Mouse (Mus musculus): ENCODE measurements around the gene Ubac2. TPM values are rescaled to one million over a fixed set of nuclear protein-coding genes. Genes with fewer than 3 reads are reported as not detected.

Gene Ubac2
- total RNA-seq, 2 experiments from 2014 or later = 46.1 to 48.3 TPM

DNA sequence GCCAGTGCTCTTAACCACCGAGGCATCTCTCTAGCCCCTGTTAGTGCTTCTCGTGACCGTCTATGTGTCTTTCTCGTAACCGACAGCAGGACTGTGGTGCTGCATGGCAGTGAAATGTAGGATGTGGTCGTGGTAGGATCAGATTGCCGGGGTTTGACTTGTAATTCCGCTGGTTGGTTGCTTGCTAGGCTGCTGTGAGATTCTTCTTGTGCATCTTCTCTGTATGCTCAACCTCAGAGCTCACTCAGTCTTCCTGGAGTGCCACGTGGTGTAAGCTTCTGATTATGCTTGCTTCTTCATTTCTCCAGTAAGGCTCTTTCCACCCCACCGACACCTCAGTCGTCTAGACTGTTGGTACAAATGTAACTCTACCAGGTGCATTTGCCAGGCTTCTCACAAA, 20.1 kb downstream of the Ubac2 start:
- no peak overlapping the region for H3K27ac ChIP-seq
- DNase-seq (ENCODE audit: low spot score in 2 of 2) = no peak
- H3K4me3 ChIP-seq = no peak overlapping the region
- TF ChIP-seq CTCF (conservative IDR thresholded peaks at IDR 0.05) = no peak

DNA sequence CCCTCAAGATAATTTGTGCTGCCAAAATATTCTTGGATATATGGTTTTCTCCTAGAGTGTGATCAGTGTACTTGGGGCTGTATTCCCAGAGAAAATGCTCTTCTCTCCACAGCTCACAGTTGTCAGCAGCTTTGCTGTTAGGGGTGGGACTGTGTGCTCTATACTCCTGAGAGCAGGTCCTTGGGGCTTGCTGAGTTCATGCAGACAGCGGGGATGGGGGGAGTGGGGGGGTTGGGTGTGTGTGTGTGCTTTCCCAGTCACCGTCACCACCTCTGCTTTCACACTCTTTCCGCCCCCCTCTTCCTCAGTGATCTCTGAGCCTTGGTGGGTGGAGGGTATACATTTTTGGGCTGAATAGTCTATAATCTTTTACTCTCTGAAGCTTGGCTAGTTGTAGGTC, 20.7 kb downstream of the Ubac2 start:
- no peak for DNase-seq (ENCODE audit: low spot score in 2 of 2)
- TF ChIP-seq CTCF (conservative IDR thresholded peaks at IDR 0.05) = no peak
- Histone ChIP-seq H3K4me3 (no peak overlapping the region), H3K27ac (no peak overlapping the region)

DNA sequence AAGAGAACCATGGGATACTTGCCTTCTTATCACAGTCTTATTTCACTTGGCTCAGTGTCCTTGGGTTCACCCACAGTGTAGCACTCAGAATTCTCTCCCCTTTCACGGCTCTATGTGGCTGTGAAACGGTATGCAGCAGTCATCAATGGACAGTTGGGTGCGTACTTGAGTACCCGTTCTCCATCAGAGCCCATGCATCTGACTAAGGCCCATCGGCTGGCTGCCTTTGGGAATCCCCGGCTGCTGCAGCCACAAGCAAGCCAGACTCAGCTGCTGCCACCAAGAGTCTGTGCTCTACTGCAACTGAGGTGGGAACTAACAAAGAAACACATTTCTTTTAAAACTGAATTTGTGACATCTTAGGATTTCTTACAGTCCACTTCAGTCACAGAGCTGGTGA, 23.1 kb downstream of the Ubac2 start:
- no peak for TF ChIP-seq CTCF (conservative IDR thresholded peaks at IDR 0.05)
- no peak for DNase-seq (ENCODE audit: low spot score in 2 of 2)
- Histone ChIP-seq H3K27ac (no peak overlapping the region), H3K4me3 (no peak overlapping the region)

DNA sequence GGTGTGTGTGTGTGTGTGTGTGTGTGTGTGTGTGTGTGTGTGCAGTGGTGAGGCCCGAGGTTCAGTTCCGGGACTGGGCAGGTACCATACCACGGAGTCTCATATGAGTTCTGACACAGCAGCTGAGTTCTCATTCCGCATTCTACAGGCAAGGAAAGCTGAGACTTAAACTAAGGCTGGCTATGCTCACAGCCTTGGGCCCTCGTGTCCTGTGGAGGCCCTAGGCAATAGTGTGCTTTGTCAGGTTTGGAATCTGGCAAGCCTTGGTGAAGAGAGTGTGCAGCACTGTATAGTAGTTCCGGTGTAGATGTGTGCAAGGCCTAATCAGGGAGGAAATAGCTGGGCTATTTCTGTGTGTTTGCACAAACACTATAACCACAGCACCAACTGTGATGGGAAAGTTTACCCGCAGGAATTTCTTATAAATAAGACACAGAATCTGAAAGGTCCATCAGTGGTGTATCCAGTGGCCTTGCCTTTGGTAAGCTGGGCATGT, 25.0 kb downstream of the Ubac2 start:
- no peak for DNase-seq (ENCODE audit: low spot score in 2 of 2)
- no peak overlapping the region for H3K27ac ChIP-seq
- no peak overlapping the region for H3K4me3 ChIP-seq
- no peak for TF ChIP-seq CTCF (conservative IDR thresholded peaks at IDR 0.05)

DNA sequence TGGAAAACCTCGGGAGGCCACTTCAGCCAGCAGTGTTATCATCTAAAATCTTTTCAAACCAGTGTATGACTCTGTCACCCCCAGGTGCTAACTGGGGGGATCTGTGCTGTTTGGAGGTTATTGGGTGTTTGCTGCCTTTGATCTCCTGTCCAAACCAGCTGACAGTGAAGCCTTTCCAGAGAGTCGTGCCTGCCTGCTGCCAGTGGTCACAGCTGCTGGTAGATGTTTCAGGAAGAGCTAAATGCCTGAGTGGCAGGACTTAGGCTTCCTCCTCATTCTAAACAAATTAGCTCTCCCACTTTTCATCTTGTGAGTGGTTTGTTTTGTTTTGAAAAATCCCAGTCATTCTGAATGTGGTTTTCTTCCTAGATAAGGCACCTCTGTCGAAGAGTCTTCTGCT, 26.3 kb downstream of the Ubac2 start:
- no peak overlapping the region for H3K4me3 ChIP-seq
- no peak for TF ChIP-seq CTCF (conservative IDR thresholded peaks at IDR 0.05)
- no peak overlapping the region for H3K27ac ChIP-seq
- no peak for DNase-seq (ENCODE audit: low spot score in 2 of 2)

DNA sequence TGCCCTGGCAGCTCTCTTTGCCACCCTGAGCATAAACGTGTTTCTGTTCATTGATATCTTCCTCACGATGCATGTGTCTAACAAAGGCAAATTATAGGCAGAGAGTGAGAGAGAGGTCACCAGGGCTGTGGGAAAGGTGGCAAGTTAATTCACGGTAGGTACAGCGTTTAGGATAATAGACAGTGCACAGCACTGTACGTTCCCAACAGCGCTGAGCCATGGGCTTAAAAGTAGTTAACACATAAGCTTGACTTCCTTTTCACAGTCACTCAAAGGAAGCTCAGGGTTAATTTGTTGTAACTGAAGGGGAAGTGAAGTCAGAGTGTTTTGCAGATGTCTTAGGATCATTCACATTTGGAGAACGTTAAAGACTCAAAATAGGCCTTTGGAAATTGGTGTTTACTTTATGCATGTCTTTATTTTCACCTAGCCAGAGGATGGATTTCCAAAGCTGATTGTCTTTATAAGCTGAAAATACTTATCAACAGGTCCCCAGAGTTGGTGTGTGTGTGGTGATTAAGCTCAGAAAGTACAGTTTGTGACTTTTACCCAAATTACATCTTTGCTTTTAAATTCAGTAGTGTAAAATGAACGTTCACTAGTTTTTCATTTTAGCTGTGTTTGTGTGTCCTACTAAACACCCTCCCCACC, 28.0 kb downstream of the Ubac2 start:
- no peak for DNase-seq (ENCODE audit: low spot score in 2 of 2)
- no peak for TF ChIP-seq CTCF (conservative IDR thresholded peaks at IDR 0.05)
- no peak overlapping the region for H3K27ac ChIP-seq
- no peak overlapping the region for H3K4me3 ChIP-seq

DNA sequence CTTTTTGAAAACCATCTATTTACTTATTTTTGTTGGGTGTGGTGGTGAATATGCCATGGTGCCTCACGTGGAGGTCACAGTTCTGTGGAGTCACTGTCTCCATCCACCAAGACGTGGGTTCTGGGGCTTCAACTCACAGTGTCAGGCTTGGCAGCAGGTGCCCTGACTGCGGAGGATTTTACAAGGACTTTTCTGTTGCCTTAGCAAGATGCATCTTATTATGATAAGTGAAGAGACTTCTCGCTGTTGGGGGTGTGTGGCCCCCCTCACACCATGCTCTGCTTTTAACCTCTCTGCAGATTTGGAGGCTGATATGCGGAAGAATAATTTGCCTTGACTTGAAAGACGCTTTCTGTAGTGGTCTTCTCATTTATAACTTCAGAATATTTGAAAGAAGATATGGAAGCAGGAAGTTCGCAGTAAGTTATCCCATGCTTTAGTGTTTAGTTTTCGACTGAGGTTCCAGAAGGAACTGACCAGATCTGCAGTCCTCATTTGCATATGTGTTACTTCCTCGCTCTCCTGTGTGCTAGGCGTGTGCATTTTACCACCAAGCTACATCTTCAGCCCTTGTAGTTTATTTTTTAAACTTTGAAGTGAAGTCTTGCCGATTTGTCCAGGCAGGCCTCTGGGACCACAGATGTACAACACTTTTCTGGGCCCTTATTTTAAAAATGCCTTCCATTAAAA, 28.7 kb downstream of the Ubac2 start:
- TF ChIP-seq CTCF (conservative IDR thresholded peaks at IDR 0.05) = no peak
- DNase-seq (ENCODE audit: low spot score in 2 of 2) = no peak
- no peak overlapping the region for H3K27ac ChIP-seq
- H3K4me3 ChIP-seq = no peak overlapping the region

DNA sequence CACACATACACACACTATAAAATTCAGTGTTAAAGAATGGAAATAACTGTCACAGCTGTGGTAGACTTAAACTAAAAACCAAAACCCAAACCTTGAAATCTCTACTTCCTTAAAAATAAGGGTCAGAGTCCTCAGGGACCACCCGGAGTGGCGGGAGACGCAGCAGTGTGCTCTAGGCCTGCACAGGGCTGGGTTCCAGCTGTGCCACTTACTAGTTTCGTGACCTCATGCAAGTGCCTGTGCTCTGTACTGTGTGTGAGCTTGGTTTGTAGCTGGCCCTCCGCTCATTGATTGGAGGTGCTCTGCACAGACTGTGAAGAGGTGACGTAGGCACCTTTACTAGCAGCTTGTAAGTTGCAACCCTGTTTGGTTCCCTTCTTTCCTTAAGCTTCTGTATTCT, 31.4 kb downstream of the Ubac2 start:
- no peak for DNase-seq (ENCODE audit: low spot score in 2 of 2)
- Histone ChIP-seq H3K27ac (no peak overlapping the region), H3K4me3 (no peak overlapping the region)
- no peak for TF ChIP-seq CTCF (conservative IDR thresholded peaks at IDR 0.05)

DNA sequence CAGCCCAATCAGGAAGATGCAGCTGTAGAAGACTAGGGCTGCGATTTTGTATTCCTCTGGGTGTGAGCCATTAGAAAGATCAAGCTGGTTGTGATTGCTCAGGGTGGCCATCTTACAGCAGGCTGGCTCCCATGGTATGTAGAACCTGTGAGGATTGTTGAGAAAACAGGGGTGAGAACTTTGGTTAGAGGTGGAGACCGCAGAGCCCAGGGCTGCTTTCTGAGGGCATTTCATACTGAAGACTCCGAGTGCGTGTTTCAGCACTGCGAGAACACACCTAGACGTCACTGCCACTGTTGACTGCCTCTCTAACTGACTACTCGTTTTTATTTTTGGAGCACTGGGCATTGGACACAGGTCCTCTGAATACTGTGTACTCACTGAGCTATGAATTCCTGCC, 34.1 kb downstream of the Ubac2 start:
- no peak for TF ChIP-seq CTCF (conservative IDR thresholded peaks at IDR 0.05)
- no peak overlapping the region for H3K4me3 ChIP-seq
- DNase-seq (ENCODE audit: low spot score in 2 of 2) = no peak
- H3K27ac ChIP-seq = no peak overlapping the region

DNA sequence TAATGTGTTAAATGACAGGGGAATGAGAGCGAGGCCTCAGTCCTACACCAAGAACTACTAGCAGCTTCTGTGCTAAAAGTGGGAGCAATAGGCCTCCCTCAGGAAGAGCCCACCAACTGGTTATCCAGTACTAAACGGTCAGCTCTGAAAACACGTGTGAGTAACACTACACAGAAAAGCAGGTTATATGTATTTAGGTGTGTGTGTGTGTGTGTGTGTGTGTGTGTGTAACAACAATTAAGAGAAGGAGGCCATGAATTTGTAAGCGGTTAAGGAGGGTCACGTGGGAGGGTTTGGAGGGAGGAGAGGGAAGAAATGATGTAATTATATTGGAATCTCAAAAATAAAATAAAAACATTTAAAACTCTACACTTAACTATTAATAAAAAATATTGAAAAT, 36.7 kb downstream of the Ubac2 start:
- TF ChIP-seq CTCF (conservative IDR thresholded peaks at IDR 0.05) = no peak
- H3K4me3 ChIP-seq = no peak overlapping the region
- no peak overlapping the region for H3K27ac ChIP-seq
- DNase-seq (ENCODE audit: low spot score in 2 of 2) = no peak

DNA sequence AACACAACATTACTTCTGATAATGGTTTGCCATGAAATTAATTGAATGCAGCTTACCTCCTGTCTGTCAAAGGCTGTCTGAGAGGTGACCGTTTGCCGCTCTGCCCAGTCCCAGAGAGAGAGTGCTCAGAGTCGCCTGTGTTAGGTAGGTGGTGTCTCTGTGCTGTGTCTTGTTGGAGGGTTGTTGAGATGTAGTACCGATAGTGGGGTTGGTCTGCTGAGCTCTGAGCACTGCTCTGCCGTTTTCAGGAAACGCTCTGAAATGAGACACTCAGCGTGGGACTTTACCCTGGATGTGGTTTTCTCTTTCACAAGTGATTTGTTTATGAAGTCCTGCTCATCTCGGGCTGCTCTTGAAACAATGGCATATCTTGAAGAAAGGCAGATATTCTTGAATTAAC, 37.2 kb downstream of the Ubac2 start, which contains the start of gene Gpr18:
Gpr18 (minus strand) TSS at position 161 of the 400 bp plus-strand sequence.
- no peak for TF ChIP-seq CTCF (conservative IDR thresholded peaks at IDR 0.05)
- no peak for DNase-seq (ENCODE audit: low spot score in 2 of 2)
- Histone ChIP-seq H3K4me3 (no peak within 1 kb of the TSS), H3K27ac (no peak within 1 kb of the TSS)

DNA sequence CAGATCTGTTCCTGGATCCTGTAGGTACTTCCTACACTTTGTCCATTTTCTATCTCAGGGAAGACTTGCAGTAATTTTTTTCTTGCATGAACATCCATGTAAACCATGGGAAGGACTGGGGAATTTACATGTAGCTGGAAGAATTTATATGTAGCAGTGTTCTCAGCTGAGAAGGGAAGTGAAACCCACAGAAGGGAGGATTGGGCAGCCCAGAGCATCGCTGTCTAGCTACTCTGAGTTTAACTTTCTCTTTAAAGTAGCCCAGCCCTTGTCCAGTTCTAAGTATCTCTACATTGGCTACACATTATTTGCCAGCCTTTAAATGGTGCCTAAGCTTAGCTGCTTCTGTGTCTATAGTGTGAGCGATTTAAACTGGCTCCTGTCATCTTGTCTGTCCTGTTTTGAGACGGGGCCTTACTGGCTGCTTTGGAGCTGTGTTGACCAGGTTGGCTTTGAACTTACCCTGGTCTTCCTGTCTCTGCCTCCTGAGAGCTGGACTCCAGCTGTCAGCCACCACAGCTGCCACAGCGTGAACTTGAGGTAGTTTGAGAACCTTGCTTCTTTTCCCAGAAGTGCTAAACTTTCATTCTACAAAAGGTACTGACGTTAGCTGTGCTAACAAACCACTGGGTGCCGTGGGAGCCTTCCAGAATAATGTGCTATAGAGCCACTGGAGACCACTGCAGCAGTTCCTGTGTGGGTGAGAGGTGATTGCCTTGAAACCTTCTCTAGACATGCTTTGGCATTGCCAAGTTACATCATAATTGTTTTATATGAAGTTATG, 38.1 kb downstream of the Ubac2 start:
- no peak for DNase-seq (ENCODE audit: low spot score in 2 of 2)
- Histone ChIP-seq H3K27ac (no peak overlapping the region), H3K4me3 (no peak overlapping the region)
- TF ChIP-seq CTCF (conservative IDR thresholded peaks at IDR 0.05) = no peak

DNA sequence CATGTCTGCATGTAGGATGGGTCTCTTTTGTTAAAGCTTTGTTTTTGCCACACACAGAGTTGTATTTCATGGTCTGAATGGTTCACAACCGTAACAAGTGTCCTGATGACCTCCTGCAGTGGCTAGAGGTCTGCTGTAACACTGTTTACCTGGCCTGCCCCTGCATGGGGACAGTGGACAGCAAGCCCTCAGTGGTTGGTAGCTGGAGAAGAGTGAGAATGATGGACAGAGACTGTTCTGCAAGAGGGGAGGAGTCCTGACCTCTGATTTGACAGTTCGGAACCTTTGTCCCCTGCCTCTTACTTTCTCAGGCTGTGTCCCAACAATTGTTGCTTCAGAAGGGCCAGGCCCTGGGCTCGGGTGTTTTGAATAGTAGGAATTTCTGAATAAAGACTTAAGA, 39.8 kb downstream of the Ubac2 start:
- no peak overlapping the region for H3K27ac ChIP-seq
- TF ChIP-seq CTCF (conservative IDR thresholded peaks at IDR 0.05) = no peak
- no peak for DNase-seq (ENCODE audit: low spot score in 2 of 2)
- no peak overlapping the region for H3K4me3 ChIP-seq

All from layer of hippocampus, adult 2 months (tissue).